Mouse (Mus musculus) erythroid progenitor cell, adult 5-6 weeks (primary cell): ENCODE data around the gene E330009J07Rik. TPM values are rescaled to one million over a fixed set of nuclear protein-coding genes. Genes with fewer than 3 reads are reported as not detected.
A peak's percentile ranks its signal among the peaks of the same experiment; 100 is the strongest.

Source experiments
- ATAC-seq: replicated peaks from 2 replicates; pipeline ENCODE4 v1.8.0; 2016; ENCODE audit warnings: moderate number of reproducible peaks, mild to moderate bottlenecking, moderate TSS enrichment, inconsistent platforms; ENCODE audit not compliant: poor library complexity, low FRiP score, severe bottlenecking
- total RNA-seq, 2 experiments: library from RNA; stranded (forward) in 1 of 2; stranded (reverse) in 1 of 2; fragments of 150-400 nt in 1 of 2; fragments of 186-747, 209-891 nt in 1 of 2; gene quantifications; 2 replicates each; pipeline versions ENCODE4 v1.2.3 to v1.2.4; 2015 to 2017; ENCODE audit warnings: low replicate concordance in 2 of 2

The E330009J07Rik gene
- total RNA-seq (2015; ENCODE audit: low replicate concordance) (2.9 TPM in 1 of 2 replicates, not detected in the other), total RNA-seq (2017; ENCODE audit: low replicate concordance) (1.3 and 3.9 TPM in 2 replicates)

- ATAC-seq: no peak
These were observed at the start of gene E330009J07Rik for GRCm38 (mm10) chr6:40436047-40436483. E330009J07Rik (minus strand) TSS chr6:40436135.

GRCm38 (mm10) chr6:40482318-40482717 lies 46.4 kb upstream of the E330009J07Rik start:
- no peak for ATAC-seq

- no peak for ATAC-seq
These were observed 43.8 kb upstream of the E330009J07Rik start for GRCm38 (mm10) chr6:40479705-40480104.

- no peak for ATAC-seq
These were observed 40.2 kb upstream of the E330009J07Rik start for GRCm38 (mm10) chr6:40476132-40476531.

GRCm38 (mm10) chr6:40471720-40472010 lies 35.7 kb upstream of the E330009J07Rik start:
- no peak for ATAC-seq

- peak; percentile 94 for ATAC-seq
These were observed 35.2 kb upstream of the E330009J07Rik start, which contains the start of gene Ssbp1 for GRCm38 (mm10) chr6:40470916-40471719. Ssbp1 (plus strand) TSS chr6:40471352.

- no peak for ATAC-seq
These were observed 29.8 kb upstream of the E330009J07Rik start for GRCm38 (mm10) chr6:40465710-40466109.

GRCm38 (mm10) chr6:40454436-40455041 lies 18.6 kb upstream of the E330009J07Rik start:
- no peak for ATAC-seq

GRCm38 (mm10) chr6:40448626-40449025 lies 12.7 kb upstream of the E330009J07Rik start:
- ATAC-seq: no peak

- no peak for ATAC-seq
These were observed 7.5 kb upstream of the E330009J07Rik start for GRCm38 (mm10) chr6:40443281-40443928.

GRCm38 (mm10) chr6:40441755-40442154 lies 5.8 kb upstream of the E330009J07Rik start:
- no peak for ATAC-seq

GRCm38 (mm10) chr6:40441276-40441675 lies 5.3 kb upstream of the E330009J07Rik start:
- ATAC-seq: no peak

GRCm38 (mm10) chr6:40439731-40440130 lies 3.8 kb upstream of the E330009J07Rik start:
- no peak for ATAC-seq

- ATAC-seq: no peak
These were observed 3.0 kb upstream of the E330009J07Rik start, which contains the start of gene Wee2 for GRCm38 (mm10) chr6:40438936-40439335. Wee2 (plus strand) TSS chr6:40439088.

- no peak for ATAC-seq
These were observed 536 bp downstream of the E330009J07Rik start for GRCm38 (mm10) chr6:40435151-40436046.

- ATAC-seq: no peak
These were observed 1.2 kb downstream of the E330009J07Rik start for GRCm38 (mm10) chr6:40434697-40435096.

GRCm38 (mm10) chr6:40432346-40433275 lies 3.3 kb downstream of the E330009J07Rik start:
- ATAC-seq: no peak

- ATAC-seq: no peak
These were observed 4.1 kb downstream of the E330009J07Rik start for GRCm38 (mm10) chr6:40431812-40432211.

GRCm38 (mm10) chr6:40431356-40431755 lies 4.6 kb downstream of the E330009J07Rik start:
- ATAC-seq: no peak
